Mouse (Mus musculus): ENCODE results near the gene Mrps18a.

DNA sequence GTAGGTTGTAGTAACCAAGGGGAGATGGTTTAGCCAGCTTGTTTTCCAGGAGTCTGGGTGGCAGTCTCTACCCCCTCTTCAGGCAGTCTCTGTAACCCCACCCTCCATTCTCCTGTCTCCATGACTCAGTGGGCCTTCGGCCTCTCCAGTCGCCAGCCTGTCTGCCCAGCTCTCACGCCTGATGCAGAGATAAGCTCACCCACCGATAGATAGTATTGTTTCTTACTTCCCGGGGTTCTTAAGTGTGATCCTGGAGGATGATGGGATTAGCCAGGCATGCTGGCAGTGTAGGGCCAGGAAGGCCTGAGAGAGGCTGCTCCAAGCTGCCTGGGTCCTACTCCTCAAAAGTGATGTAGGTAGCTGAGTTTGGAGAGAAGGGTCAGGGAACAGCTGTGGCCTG is 29.7 kb upstream of the Mrps18a start:
- TF ChIP-seq CTCF (IDR thresholded peaks at IDR 0.05; ENCODE audit: low read depth, low read length), result no peak
- no peak for TF ChIP-seq GATA1 (IDR thresholded peaks at IDR 0.05; ENCODE audit: borderline replicate concordance, low read length)

Data from G1E (cell line).